Mouse (Mus musculus) cerebellum, adult 2 months (tissue): Measurements from ENCODE around the gene Dolpp1.

Experiments used
- CTCF ChIP-seq: fragments of 200-500 bp; IDR thresholded peaks from 2 replicates; pipeline ENCODE4 v1.5.1; 2011; ENCODE audit warnings: low read depth, mild to moderate bottlenecking, control low read depth, low read length, moderate library complexity, borderline replicate concordance; ENCODE audit not compliant: insufficient read depth
- POLR2A ChIP-seq: fragments of 200-500 bp; IDR thresholded peaks from 2 replicates; pipeline ENCODE4 v1.6.1; 2011; ENCODE audit warnings: low read length, control low read depth, borderline replicate concordance; ENCODE audit not compliant: insufficient read depth

- TF ChIP-seq POLR2A (no peak), CTCF (no peak)
Measured at GRCm38 (mm10) chr2:30442498-30442890, 50.4 kb downstream of the Dolpp1 start.
